Mouse (Mus musculus): ENCODE data around the gene Mphosph10. TPM values are rescaled to one million over a fixed set of nuclear protein-coding genes. Genes with fewer than 3 reads are reported as not detected.
A peak's percentile ranks its signal among the peaks of the same experiment; 100 is the strongest.

Gene Mphosph10
- polyA plus RNA-seq (2012; rRNA removed): 2.0 and 2.5 TPM in 2 replicates

GRCm38 (mm10) chr7:64392122-64392818, at the start of gene Mphosph10, which contains the start of gene Mcee:
Gene Mphosph10 (minus strand): TSS chr7:64392268.
Gene Mcee (plus strand): TSS chr7:64392607.
- Histone ChIP-seq H3K4me1 (ENCODE audit: control insufficient read depth, insufficient read depth, low read length) (peaks cover 8% of the 10 kb centered on the region), H3K27ac (ENCODE audit: control insufficient read depth, insufficient read depth, low read depth, low read length) (peak within 1 kb of the TSS; percentile 85), H3K27me3 (ENCODE audit: control insufficient read depth, insufficient read depth, low read length) (no peaks in the 10 kb centered on the region), H3K36me3 (ENCODE audit: control insufficient read depth, insufficient read depth, low read length) (no peaks in the 10 kb centered on the region), H3K4me3 (ENCODE audit: control insufficient read depth, low read depth, low read length) (peak within 1 kb of the TSS; percentile 99)
- TF ChIP-seq POLR2A (IDR thresholded peaks at IDR 0.05; ENCODE audit: control insufficient read depth, low read depth, low read length) (peak; percentile 97), CTCF (IDR thresholded peaks at IDR 0.05; ENCODE audit: control insufficient read depth, insufficient read depth, insufficient replicate concordance, low read depth, low read length) (no peak)

- no peak overlapping the region for H3K27ac ChIP-seq (ENCODE audit: control insufficient read depth, insufficient read depth, low read depth, low read length)
- H3K4me3 ChIP-seq (ENCODE audit: control insufficient read depth, low read depth, low read length): no peak overlapping the region
- H3K27me3 ChIP-seq (ENCODE audit: control insufficient read depth, insufficient read depth, low read length): no peaks in the 10 kb centered on the region
- TF ChIP-seq CTCF (IDR thresholded peaks at IDR 0.05; ENCODE audit: control insufficient read depth, insufficient read depth, insufficient replicate concordance, low read depth, low read length): no peak
- TF ChIP-seq POLR2A (IDR thresholded peaks at IDR 0.05; ENCODE audit: control insufficient read depth, low read depth, low read length): no peak
- H3K4me1 ChIP-seq (ENCODE audit: control insufficient read depth, insufficient read depth, low read length): peaks cover 4% of the 10 kb centered on the region; the same call in 1 of the 2 replicates
- no peaks in the 10 kb centered on the region for H3K36me3 ChIP-seq (ENCODE audit: control insufficient read depth, insufficient read depth, low read length)
These were observed 48.5 kb upstream of the Mphosph10 start for GRCm38 (mm10) chr7:64440519-64440918.

GRCm38 (mm10) chr7:64439595-64440518, 47.8 kb upstream of the Mphosph10 start:
- H3K27ac ChIP-seq (ENCODE audit: control insufficient read depth, insufficient read depth, low read depth, low read length): no peak overlapping the region
- TF ChIP-seq CTCF (IDR thresholded peaks at IDR 0.05; ENCODE audit: control insufficient read depth, insufficient read depth, insufficient replicate concordance, low read depth, low read length) (no peak), POLR2A (IDR thresholded peaks at IDR 0.05; ENCODE audit: control insufficient read depth, low read depth, low read length) (no peak)

GRCm38 (mm10) chr7:64424861-64425260, 32.8 kb upstream of the Mphosph10 start:
- no peaks in the 10 kb centered on the region for H3K36me3 ChIP-seq (ENCODE audit: control insufficient read depth, insufficient read depth, low read length)
- no peaks in the 10 kb centered on the region for H3K27me3 ChIP-seq (ENCODE audit: control insufficient read depth, insufficient read depth, low read length)
- TF ChIP-seq CTCF (IDR thresholded peaks at IDR 0.05; ENCODE audit: control insufficient read depth, insufficient read depth, insufficient replicate concordance, low read depth, low read length) (no peak), POLR2A (IDR thresholded peaks at IDR 0.05; ENCODE audit: control insufficient read depth, low read depth, low read length) (no peak)
- H3K4me1 ChIP-seq (ENCODE audit: control insufficient read depth, insufficient read depth, low read length): no peaks in the 10 kb centered on the region
- H3K27ac ChIP-seq (ENCODE audit: control insufficient read depth, insufficient read depth, low read depth, low read length): no peak overlapping the region
- H3K4me3 ChIP-seq (ENCODE audit: control insufficient read depth, low read depth, low read length): no peak overlapping the region

More at GRCm38 (mm10) chr7:64439595-64440518, 47.8 kb upstream of the Mphosph10 start:
- Histone ChIP-seq H3K36me3 (ENCODE audit: control insufficient read depth, insufficient read depth, low read length) (no peaks in the 10 kb centered on the region), H3K4me3 (ENCODE audit: control insufficient read depth, low read depth, low read length) (no peak overlapping the region), H3K27me3 (ENCODE audit: control insufficient read depth, insufficient read depth, low read length) (no peaks in the 10 kb centered on the region), H3K4me1 (ENCODE audit: control insufficient read depth, insufficient read depth, low read length) (peaks cover 4% of the 10 kb centered on the region; the same call in 1 of the 2 replicates)

- H3K4me3 ChIP-seq (ENCODE audit: control insufficient read depth, low read depth, low read length): no peak overlapping the region
- no peak overlapping the region for H3K27ac ChIP-seq (ENCODE audit: control insufficient read depth, insufficient read depth, low read depth, low read length)
- no peaks in the 10 kb centered on the region for H3K4me1 ChIP-seq (ENCODE audit: control insufficient read depth, insufficient read depth, low read length)
- no peaks in the 10 kb centered on the region for H3K36me3 ChIP-seq (ENCODE audit: control insufficient read depth, insufficient read depth, low read length)
- TF ChIP-seq POLR2A (IDR thresholded peaks at IDR 0.05; ENCODE audit: control insufficient read depth, low read depth, low read length) (no peak), CTCF (IDR thresholded peaks at IDR 0.05; ENCODE audit: control insufficient read depth, insufficient read depth, insufficient replicate concordance, low read depth, low read length) (no peak)
- H3K27me3 ChIP-seq (ENCODE audit: control insufficient read depth, insufficient read depth, low read length): no peaks in the 10 kb centered on the region
These were observed 11.9 kb upstream of the Mphosph10 start for GRCm38 (mm10) chr7:64403989-64404388.

- Histone ChIP-seq H3K4me1 (ENCODE audit: control insufficient read depth, insufficient read depth, low read length) (no peaks in the 10 kb centered on the region), H3K27me3 (ENCODE audit: control insufficient read depth, insufficient read depth, low read length) (no peaks in the 10 kb centered on the region), H3K36me3 (ENCODE audit: control insufficient read depth, insufficient read depth, low read length) (no peaks in the 10 kb centered on the region), H3K27ac (ENCODE audit: control insufficient read depth, insufficient read depth, low read depth, low read length) (no peak overlapping the region), H3K4me3 (ENCODE audit: control insufficient read depth, low read depth, low read length) (no peak overlapping the region)
- TF ChIP-seq POLR2A (IDR thresholded peaks at IDR 0.05; ENCODE audit: control insufficient read depth, low read depth, low read length): no peak
- TF ChIP-seq CTCF (IDR thresholded peaks at IDR 0.05; ENCODE audit: control insufficient read depth, insufficient read depth, insufficient replicate concordance, low read depth, low read length): no peak
These were observed 10.4 kb upstream of the Mphosph10 start for GRCm38 (mm10) chr7:64402452-64402851.

GRCm38 (mm10) chr7:64400725-64401124, 8.7 kb upstream of the Mphosph10 start:
- H3K4me3 ChIP-seq (ENCODE audit: control insufficient read depth, low read depth, low read length): no peak overlapping the region
- H3K36me3 ChIP-seq (ENCODE audit: control insufficient read depth, insufficient read depth, low read length): no peaks in the 10 kb centered on the region
- no peak overlapping the region for H3K27ac ChIP-seq (ENCODE audit: control insufficient read depth, insufficient read depth, low read depth, low read length)
- no peaks in the 10 kb centered on the region for H3K27me3 ChIP-seq (ENCODE audit: control insufficient read depth, insufficient read depth, low read length)
- no peak for TF ChIP-seq CTCF (IDR thresholded peaks at IDR 0.05; ENCODE audit: control insufficient read depth, insufficient read depth, insufficient replicate concordance, low read depth, low read length)
- TF ChIP-seq POLR2A (IDR thresholded peaks at IDR 0.05; ENCODE audit: control insufficient read depth, low read depth, low read length): no peak
- H3K4me1 ChIP-seq (ENCODE audit: control insufficient read depth, insufficient read depth, low read length): no peaks in the 10 kb centered on the region

All from testis, adult 2 months (tissue).